Mouse (Mus musculus) heart, postnatal 4 days (tissue): ENCODE measurements around the gene Gm10118. TPM values are rescaled to one million over a fixed set of nuclear protein-coding genes. Genes with fewer than 3 reads are reported as not detected.

Source experiments
- DNase-seq: peaks from one replicate; pipeline ENCODE4 v3.0.0; 2021
- total RNA-seq, 2 experiments: library from RNA; stranded (reverse); gene quantifications; 2 replicates each; pipeline ENCODE4 v1.2.3; 2021

Gene Gm10118
- not detected for total RNA-seq

- DNase-seq: no peak
Observed at GRCm38 (mm10) chr10:63927334-63927733, at the start of gene Gm10118. Gm10118 (minus strand) TSS chr10:63927434.

GRCm38 (mm10) chr10:63972300-63972699 is 45.1 kb upstream of the Gm10118 start:
- no peak for DNase-seq

GRCm38 (mm10) chr10:63954308-63954930 is 27.2 kb upstream of the Gm10118 start:
- DNase-seq: peak; percentile 44

GRCm38 (mm10) chr10:63951481-63951880 is 24.2 kb upstream of the Gm10118 start:
- no peak for DNase-seq

- DNase-seq: peak; percentile 42
Observed at GRCm38 (mm10) chr10:63950867-63951266, 23.6 kb upstream of the Gm10118 start.

- no peak for DNase-seq
Observed at GRCm38 (mm10) chr10:63947266-63947665, 20.0 kb upstream of the Gm10118 start.

- no peak for DNase-seq
Observed at GRCm38 (mm10) chr10:63945534-63945933, 18.3 kb upstream of the Gm10118 start.

GRCm38 (mm10) chr10:63933946-63934345 is 6.7 kb upstream of the Gm10118 start:
- no peak for DNase-seq

- DNase-seq: no peak
Observed at GRCm38 (mm10) chr10:63908878-63909277, 18.4 kb downstream of the Gm10118 start.

GRCm38 (mm10) chr10:63899891-63900290 is 27.3 kb downstream of the Gm10118 start:
- DNase-seq: no peak

- DNase-seq: no peak
Observed at GRCm38 (mm10) chr10:63894612-63895011, 32.6 kb downstream of the Gm10118 start.

GRCm38 (mm10) chr10:63886449-63887088 is 40.7 kb downstream of the Gm10118 start:
- DNase-seq: peak; percentile 25

- DNase-seq: peak; percentile 67
Observed at GRCm38 (mm10) chr10:63880462-63880903, 46.8 kb downstream of the Gm10118 start.

Other genes starting within 250 kb of the Gm10118 start
- gene Lrrtm3, start 162.8 kb upstream of the Gm10118 start, total RNA-seq: under 1 TPM; 0.14 to 0.36 TPM